ENCODE assay signal across 22 mouse cellular contexts in the genomic region with DNA sequence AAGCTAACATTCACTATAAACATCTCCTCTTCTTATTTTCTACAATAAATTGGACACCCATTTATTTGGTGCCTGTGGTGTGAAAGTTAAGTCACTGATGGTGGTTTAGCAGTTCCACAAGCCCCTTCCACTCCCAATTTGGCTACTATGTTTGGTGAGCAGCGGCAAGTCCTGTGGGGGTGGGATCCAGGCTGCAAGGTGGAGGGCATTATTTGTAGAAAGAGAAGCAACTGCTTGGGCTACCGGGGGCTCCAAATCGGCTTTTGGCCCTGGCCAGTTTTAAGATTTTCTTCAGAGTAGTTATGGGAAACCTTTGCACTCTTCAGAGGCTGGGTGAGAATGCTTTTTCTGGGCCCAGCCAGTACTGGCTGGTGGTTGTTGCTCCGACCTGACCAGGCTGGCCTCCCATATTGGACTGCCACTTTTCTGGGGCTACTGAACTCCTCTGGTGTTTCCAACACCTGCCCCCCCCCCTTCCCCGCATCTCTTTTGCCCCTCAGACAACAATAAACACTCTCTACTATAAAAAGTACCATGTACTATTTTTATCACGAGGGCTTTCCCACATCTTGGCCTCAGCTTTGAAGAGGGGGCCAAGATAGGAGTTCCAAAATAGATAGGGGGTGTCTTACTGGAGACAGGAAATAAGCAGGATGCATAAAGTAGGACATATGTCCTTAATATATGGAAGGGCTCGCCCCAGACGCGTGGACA. TPM values are rescaled to one million over a fixed set of nuclear protein-coding genes. Genes with fewer than 3 reads are reported as not detected.
DNase-seq lines count a peak whose midpoint lies in the region; ATAC-seq and TF ChIP-seq lines count a peak whose summit lies in the region.
"Had no signal": no experiment of that assay in that cellular context is flagged by ENCODE, and none has a peak within 500 bp of the region (broad histone marks: within the 10 kb centered on the region; RNA-seq: fewer than 3 reads in every experiment).

No protein-coding gene starts in this region.

- H3K9me3 ChIP-seq in forebrain, embryonic 11.5 days (ENCODE audit: control insufficient read depth, low read length): no peaks in the 10 kb centered on the region
- no peaks in the 10 kb centered on the region for H3K9me3 ChIP-seq in forebrain, embryonic 12.5 days
- H3K9me3 ChIP-seq in kidney, postnatal 0 days (replicated peaks; ENCODE audit: low read length): no peaks in the 10 kb centered on the region
- H3K9me3 ChIP-seq in limb, embryonic 10.5 days (replicated peaks): no peaks in the 10 kb centered on the region
- no peaks in the 10 kb centered on the region for H3K9me3 ChIP-seq in stomach, embryonic 16.5 days (replicated peaks; ENCODE audit: control insufficient read depth, low read length)
- H3K9me3 ChIP-seq: embryonic facial prominence, embryonic 15.5 days; forebrain, embryonic 15.5 days had no signal

- no peak for ATAC-seq in forebrain, embryonic 11.5 days (replicated peaks; ENCODE audit: low FRiP score)
- ATAC-seq in forebrain, embryonic 12.5 days (ENCODE audit: low FRiP score): no peak
- ATAC-seq in kidney, postnatal 0 days (replicated peaks; ENCODE audit: low FRiP score, low read depth): no peak
- ATAC-seq in stomach, embryonic 16.5 days (ENCODE audit: insufficient read depth, low FRiP score): no peak
- ATAC-seq: forebrain, embryonic 15.5 days; lung, postnatal 0 days had no signal

- peaks cover 96% of the 10 kb centered on the region for H3K27me3 ChIP-seq in forebrain, embryonic 11.5 days (ENCODE audit: control insufficient read depth, insufficient read depth, low read length)
- peaks cover 98% of the 10 kb centered on the region for H3K27me3 ChIP-seq in forebrain, embryonic 12.5 days
- no peaks in the 10 kb centered on the region for H3K27me3 ChIP-seq in kidney, postnatal 0 days (ENCODE audit: insufficient read depth, low read length)
- H3K27me3 ChIP-seq in limb, embryonic 10.5 days (ENCODE audit: low read depth, poor library complexity, severe bottlenecking): peaks cover 89% of the 10 kb centered on the region
- H3K27me3 ChIP-seq in stomach, embryonic 16.5 days (ENCODE audit: control insufficient read depth, insufficient read depth, low read length): peaks cover 92% of the 10 kb centered on the region

- no peak overlapping the region for H3K9ac ChIP-seq in forebrain, embryonic 11.5 days (ENCODE audit: low read length)
- H3K9ac ChIP-seq in forebrain, embryonic 12.5 days: no peak overlapping the region
- H3K9ac ChIP-seq in kidney, postnatal 0 days (ENCODE audit: low read depth, low read length): peak overlapping the region; percentile 58
- no peak overlapping the region for H3K9ac ChIP-seq in stomach, embryonic 16.5 days (ENCODE audit: low read length)
- H3K9ac ChIP-seq: embryonic facial prominence, embryonic 15.5 days; forebrain, embryonic 15.5 days; liver, embryonic 14.5 days had no signal

- H3K4me3 ChIP-seq in forebrain, embryonic 11.5 days (ENCODE audit: low read depth, low read length): no peak overlapping the region
- H3K4me3 ChIP-seq in forebrain, embryonic 12.5 days (replicated peaks): no peak overlapping the region
- no peak overlapping the region for H3K4me3 ChIP-seq in kidney, postnatal 0 days (replicated peaks; ENCODE audit: low read depth, low read length)
- H3K4me3 ChIP-seq in limb, embryonic 10.5 days: peak overlapping the region; percentile 47; the same call in 1 of the 2 replicates
- H3K4me3 ChIP-seq in stomach, embryonic 16.5 days (replicated peaks; ENCODE audit: low read length): peak overlapping the region; percentile 9; the same call in 1 of the 2 replicates
- H3K4me3 ChIP-seq: forebrain, embryonic 15.5 days had no signal

- 3% methylated on average over 9 of the region's 9 CpGs for WGBS in forebrain, embryonic 11.5 days
- WGBS in forebrain, embryonic 12.5 days: 1% methylated on average over 9 of the region's 9 CpGs
- 36% methylated on average over 9 of the region's 9 CpGs for WGBS in kidney, postnatal 0 days
- 6% methylated on average over 9 of the region's 9 CpGs for whole genome bisulfite sequencing in limb, embryonic 10.5 days
- whole genome bisulfite sequencing in stomach, embryonic 16.5 days: 15% methylated on average over 9 of the region's 9 CpGs

- TF ChIP-seq CTCF in kidney, postnatal 0 days (IDR thresholded peaks at IDR 0.05; ENCODE audit: low read depth): no peak

- no peaks in the 10 kb centered on the region for H3K36me3 ChIP-seq in forebrain, embryonic 11.5 days (ENCODE audit: control insufficient read depth, insufficient read depth, low read length)
- H3K36me3 ChIP-seq in forebrain, embryonic 12.5 days (replicated peaks): no peaks in the 10 kb centered on the region
- H3K36me3 ChIP-seq in kidney, postnatal 0 days (ENCODE audit: insufficient read depth, low read length): 0 out of 2 replicates have a peak, but pooled peaks cover 4% of the 10 kb centered on the region
- H3K36me3 ChIP-seq in limb, embryonic 10.5 days: peaks cover 26% of the 10 kb centered on the region
- H3K36me3 ChIP-seq in stomach, embryonic 16.5 days (ENCODE audit: control insufficient read depth, insufficient read depth, low read length): no peaks in the 10 kb centered on the region
- H3K36me3 ChIP-seq: embryonic facial prominence, embryonic 15.5 days; forebrain, embryonic 15.5 days had no signal

- peaks cover 9% of the 10 kb centered on the region for H3K4me1 ChIP-seq in forebrain, embryonic 11.5 days (replicated peaks; ENCODE audit: control insufficient read depth, insufficient read depth, low read length)
- H3K4me1 ChIP-seq in forebrain, embryonic 12.5 days: peaks cover 20% of the 10 kb centered on the region
- H3K4me1 ChIP-seq in kidney, postnatal 0 days (replicated peaks; ENCODE audit: insufficient read depth, low read length): peaks cover 32% of the 10 kb centered on the region
- H3K4me1 ChIP-seq in limb, embryonic 10.5 days: peaks cover 100% of the 10 kb centered on the region
- H3K4me1 ChIP-seq in stomach, embryonic 16.5 days (ENCODE audit: control insufficient read depth, insufficient read depth, low read length): no peaks in the 10 kb centered on the region

- H3K27ac ChIP-seq in forebrain, embryonic 11.5 days (ENCODE audit: low read depth, low read length): no peak overlapping the region
- no peak overlapping the region for H3K27ac ChIP-seq in forebrain, embryonic 12.5 days
- peak overlapping the region; percentile 32; the same call in 1 of the 2 replicates for H3K27ac ChIP-seq in kidney, postnatal 0 days
- peak overlapping the region; percentile 30; the same call in 1 of the 2 replicates for H3K27ac ChIP-seq in limb, embryonic 10.5 days
- no peak overlapping the region for H3K27ac ChIP-seq in stomach, embryonic 16.5 days (ENCODE audit: low read length)
- H3K27ac ChIP-seq: embryonic facial prominence, embryonic 15.5 days; forebrain, embryonic 15.5 days; liver, embryonic 14.5 days had no signal

- no peak overlapping the region for H3K4me2 ChIP-seq in forebrain, embryonic 11.5 days (ENCODE audit: low read depth, low read length, severe bottlenecking)
- H3K4me2 ChIP-seq in forebrain, embryonic 12.5 days: no peak overlapping the region
- H3K4me2 ChIP-seq in kidney, postnatal 0 days (ENCODE audit: low read length): peak overlapping the region; percentile 68
- peak overlapping the region; percentile 23; the same call in 1 of the 2 replicates for H3K4me2 ChIP-seq in stomach, embryonic 16.5 days (ENCODE audit: low read depth, low read length)
- H3K4me2 ChIP-seq: forebrain, embryonic 15.5 days had no signal

- DNase-seq in forebrain, embryonic 11.5 days (ENCODE audit: low spot score): peak; percentile 41
- no peak for DNase-seq in kidney, postnatal 0 days (ENCODE audit: low spot score)
- DNase-seq in kidney, postnatal 10 days: no peak
- DNase-seq in limb, embryonic 10.5 days (ENCODE audit: low spot score): peak; percentile 42
- DNase-seq in adrenal gland, postnatal 10 days: no peak
- DNase-seq in layer of hippocampus, adult 18-20 months (ENCODE audit: low spot score in 2 of 2): no peak
- DNase-seq: cerebellum, adult 11-12 months; gastrocnemius, postnatal 10 days; heart, postnatal 36 days; kidney, adult 9 months; left cerebral cortex, postnatal 4 days had no signal

RNA-seq across cellular contexts. Expression of a gene that starts 5.4 kb away (rescaled TPM):
- polyA plus RNA-seq in forebrain, embryonic 11.5 days (2014; fragmentation: Nextera tagmentation; extraction: Ambion mirVana): not detected in 2 replicates
- polyA plus RNA-seq in forebrain, embryonic 12.5 days (2016; fragmentation: Nextera tagmentation; extraction: Ambion mirVana): not detected in 2 replicates
- 1.1 and 1.3 TPM in 2 replicates for polyA plus RNA-seq in kidney, postnatal 0 days (2015; fragmentation: Nextera tagmentation; extraction: Ambion mirVana)
- 0.70 and 0.79 TPM in 2 replicates for polyA plus RNA-seq in limb, embryonic 10.5 days (2016; fragmentation: Nextera tagmentation; extraction: Ambion mirVana)
- 0.10 and 0.13 TPM in 2 replicates for polyA plus RNA-seq in stomach, embryonic 16.5 days (2015; fragmentation: Nextera tagmentation; extraction: Ambion mirVana)
- 1 to 10 TPM in 1 of 2 experiments, under 1 TPM in 1; 0.69 to 1.7 TPM for total RNA-seq in adrenal gland, postnatal 10 days (2021)
- not detected for total RNA-seq in layer of hippocampus, adult 18-20 months (2021)
- total RNA-seq: heart, adult 8-10 months; heart, postnatal 36 days; layer of hippocampus, postnatal 14 days; left cerebral cortex, postnatal 4 days; megakaryocyte-erythroid progenitor cell, adult 5-6 weeks; midbrain, postnatal 0 days had no signal
- polyA plus RNA-seq: forebrain, embryonic 15.5 days; liver, embryonic 14.5 days; lung, postnatal 0 days; midbrain, postnatal 0 days had no signal

RNA-seq across cellular contexts. Expression of a gene that starts 20.2 kb away (rescaled TPM):
- polyA plus RNA-seq in forebrain, embryonic 11.5 days (2014; fragmentation: Nextera tagmentation; extraction: Ambion mirVana): not detected in 2 replicates
- polyA plus RNA-seq in forebrain, embryonic 12.5 days (2016; fragmentation: Nextera tagmentation; extraction: Ambion mirVana): not detected in 2 replicates
- polyA plus RNA-seq in kidney, postnatal 0 days (2015; fragmentation: Nextera tagmentation; extraction: Ambion mirVana): 3.3 and 4.4 TPM in 2 replicates
- 1.2 and 2.3 TPM in 2 replicates for polyA plus RNA-seq in limb, embryonic 10.5 days (2016; fragmentation: Nextera tagmentation; extraction: Ambion mirVana)
- polyA plus RNA-seq in stomach, embryonic 16.5 days (2015; fragmentation: Nextera tagmentation; extraction: Ambion mirVana): 0.29 and 0.39 TPM in 2 replicates
- 10 to 100 TPM in 1 of 2 experiments, 1 to 10 TPM in 1; 7.0 to 18.8 TPM for total RNA-seq in adrenal gland, postnatal 10 days (2021)
- not detected for total RNA-seq in layer of hippocampus, adult 18-20 months (2021)
- total RNA-seq: layer of hippocampus, postnatal 14 days; left cerebral cortex, postnatal 4 days; megakaryocyte-erythroid progenitor cell, adult 5-6 weeks had no signal
- polyA plus RNA-seq: forebrain, embryonic 15.5 days; lung, postnatal 0 days; midbrain, postnatal 0 days had no signal

RNA-seq across cellular contexts. Expression of a gene that starts 20.2 kb away (rescaled TPM):
- polyA plus RNA-seq in forebrain, embryonic 11.5 days (2014; fragmentation: Nextera tagmentation; extraction: Ambion mirVana): 0.08 and 0.19 TPM in 2 replicates
- not detected in 2 replicates for polyA plus RNA-seq in forebrain, embryonic 12.5 days (2016; fragmentation: Nextera tagmentation; extraction: Ambion mirVana)
- polyA plus RNA-seq in kidney, postnatal 0 days (2015; fragmentation: Nextera tagmentation; extraction: Ambion mirVana): 7.9 and 8.0 TPM in 2 replicates
- 1.4 and 3.0 TPM in 2 replicates for polyA plus RNA-seq in limb, embryonic 10.5 days (2016; fragmentation: Nextera tagmentation; extraction: Ambion mirVana)
- 7.4 and 9.2 TPM in 2 replicates for polyA plus RNA-seq in stomach, embryonic 16.5 days (2015; fragmentation: Nextera tagmentation; extraction: Ambion mirVana)
- under 1 TPM; 0.33 to 0.42 TPM for total RNA-seq in adrenal gland, postnatal 10 days (2021)
- total RNA-seq in layer of hippocampus, adult 18-20 months (2021): not detected
- total RNA-seq: heart, postnatal 36 days; layer of hippocampus, postnatal 14 days; left cerebral cortex, postnatal 4 days; megakaryocyte-erythroid progenitor cell, adult 5-6 weeks had no signal
- polyA plus RNA-seq: forebrain, embryonic 15.5 days; lung, postnatal 0 days; midbrain, postnatal 0 days had no signal

RNA-seq across cellular contexts. Expression of a gene that starts 27.5 kb away (rescaled TPM):
- not detected in 2 replicates for polyA plus RNA-seq in forebrain, embryonic 11.5 days (2014; fragmentation: Nextera tagmentation; extraction: Ambion mirVana)
- polyA plus RNA-seq in forebrain, embryonic 12.5 days (2016; fragmentation: Nextera tagmentation; extraction: Ambion mirVana): 0.08 TPM in 1 of 2 replicates, not detected in the other
- polyA plus RNA-seq in kidney, postnatal 0 days (2015; fragmentation: Nextera tagmentation; extraction: Ambion mirVana): 73.4 and 76.7 TPM in 2 replicates
- 11.6 and 17.4 TPM in 2 replicates for polyA plus RNA-seq in limb, embryonic 10.5 days (2016; fragmentation: Nextera tagmentation; extraction: Ambion mirVana)
- polyA plus RNA-seq in stomach, embryonic 16.5 days (2015; fragmentation: Nextera tagmentation; extraction: Ambion mirVana): 1.7 and 2.8 TPM in 2 replicates
- 10 to 100 TPM; 25.0 to 26.2 TPM for total RNA-seq in adrenal gland, postnatal 10 days (2021)
- not detected for total RNA-seq in layer of hippocampus, adult 18-20 months (2021)
- total RNA-seq: layer of hippocampus, postnatal 14 days; megakaryocyte-erythroid progenitor cell, adult 5-6 weeks had no signal
- polyA plus RNA-seq: midbrain, postnatal 0 days had no signal

RNA-seq across cellular contexts. Expression of a gene that starts 30.8 kb away (rescaled TPM):
- not detected in 2 replicates for polyA plus RNA-seq in forebrain, embryonic 11.5 days (2014; fragmentation: Nextera tagmentation; extraction: Ambion mirVana)
- 0.31 and 0.52 TPM in 2 replicates for polyA plus RNA-seq in forebrain, embryonic 12.5 days (2016; fragmentation: Nextera tagmentation; extraction: Ambion mirVana)
- polyA plus RNA-seq in kidney, postnatal 0 days (2015; fragmentation: Nextera tagmentation; extraction: Ambion mirVana): 1.2 and 1.8 TPM in 2 replicates
- 0.68 and 1.2 TPM in 2 replicates for polyA plus RNA-seq in limb, embryonic 10.5 days (2016; fragmentation: Nextera tagmentation; extraction: Ambion mirVana)
- not detected in 2 replicates for polyA plus RNA-seq in stomach, embryonic 16.5 days (2015; fragmentation: Nextera tagmentation; extraction: Ambion mirVana)
- not detected for total RNA-seq in adrenal gland, postnatal 10 days (2021)
- total RNA-seq in layer of hippocampus, adult 18-20 months (2021): under 1 TPM in 1 of 2 experiments, not detected in 1; 0.17 TPM
- total RNA-seq: gastrocnemius, postnatal 10 days; heart, adult 8-10 months; heart, postnatal 36 days; left cerebral cortex, postnatal 4 days; megakaryocyte-erythroid progenitor cell, adult 5-6 weeks; midbrain, postnatal 0 days had no signal
- polyA plus RNA-seq: forebrain, embryonic 15.5 days; liver, embryonic 14.5 days; lung, postnatal 0 days; midbrain, postnatal 0 days; testis, adult 2 months had no signal

Comparison
In these comparisons a context has a peak if more than half of its experiments do, and no peak if none do; other contexts are left out.
1. DNase-seq: peak in forebrain, embryonic 11.5 days (single experiment) and limb, embryonic 10.5 days (single experiment); none in kidney, postnatal 0 days (single experiment), kidney, postnatal 10 days (single experiment), adrenal gland, postnatal 10 days (single experiment) and layer of hippocampus, adult 18-20 months (0 of 2).
2. H3K27ac ChIP-seq: peak in kidney, postnatal 0 days (single experiment) and limb, embryonic 10.5 days (single experiment); none in forebrain, embryonic 11.5 days (single experiment), forebrain, embryonic 12.5 days (single experiment) and stomach, embryonic 16.5 days (single experiment).
3. H3K4me2 ChIP-seq: peak in kidney, postnatal 0 days (single experiment) and stomach, embryonic 16.5 days (single experiment); none in forebrain, embryonic 11.5 days (single experiment) and forebrain, embryonic 12.5 days (single experiment).
4. H3K4me3 ChIP-seq: peak in limb, embryonic 10.5 days (single experiment) and stomach, embryonic 16.5 days (single experiment); none in forebrain, embryonic 11.5 days (single experiment), forebrain, embryonic 12.5 days (single experiment) and kidney, postnatal 0 days (single experiment).